Mouse (Mus musculus): ENCODE results near the gene Cog3.
"Not testable (repeated sequence)": the region's sequence is repeated elsewhere in the genome, so short reads cannot be mapped to it uniquely, and the experiment has no call there.

The Cog3 gene

DNA sequence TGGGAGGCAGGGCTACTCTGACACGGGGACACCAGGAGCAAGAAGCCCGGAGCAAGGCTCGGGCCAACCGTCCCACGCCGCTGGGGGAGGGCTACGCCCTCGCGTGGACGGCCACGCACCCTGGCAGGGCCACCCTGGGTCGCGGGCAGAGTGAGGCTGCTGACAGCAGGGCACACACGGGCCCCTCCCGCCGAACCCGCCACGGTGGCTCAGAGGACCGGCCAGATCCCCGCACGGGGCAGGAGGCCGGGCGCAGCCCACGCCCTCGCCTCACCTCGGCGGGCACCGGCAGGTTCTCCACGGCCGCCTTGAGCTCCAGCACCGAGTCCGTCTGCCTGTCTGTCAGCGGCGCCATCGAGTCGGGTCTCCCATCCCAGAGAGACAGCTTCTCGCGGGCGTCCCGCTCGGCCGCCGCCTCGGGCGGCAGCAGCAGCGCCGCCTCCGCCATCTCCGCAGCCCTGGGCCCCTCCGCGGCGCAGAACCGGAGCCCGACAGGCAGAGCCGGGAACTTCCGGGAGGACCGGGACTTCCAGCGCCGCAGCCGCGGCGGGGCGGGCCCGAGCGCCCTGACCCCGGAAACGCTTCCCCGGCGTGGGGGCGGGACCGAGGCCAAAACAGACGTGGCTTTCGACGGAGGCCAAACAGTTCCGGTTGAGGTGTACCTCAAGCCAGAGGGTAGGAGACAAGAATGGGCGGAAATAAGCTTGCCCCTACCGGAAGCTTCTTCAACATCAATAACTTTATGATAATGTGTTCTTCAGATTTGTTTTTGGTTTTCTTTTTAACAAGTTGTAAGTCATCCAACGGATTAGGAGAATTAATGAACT, at the start of gene Cog3:
Cog3 (minus strand) TSS at position 527 of the 827 bp plus-strand sequence.
- DNase-seq: peak; percentile 98

- DNase-seq: no peak
These were observed 43.6 kb upstream of the Cog3 start for GRCm38 (mm10) chr14:75797769-75798386.

DNA sequence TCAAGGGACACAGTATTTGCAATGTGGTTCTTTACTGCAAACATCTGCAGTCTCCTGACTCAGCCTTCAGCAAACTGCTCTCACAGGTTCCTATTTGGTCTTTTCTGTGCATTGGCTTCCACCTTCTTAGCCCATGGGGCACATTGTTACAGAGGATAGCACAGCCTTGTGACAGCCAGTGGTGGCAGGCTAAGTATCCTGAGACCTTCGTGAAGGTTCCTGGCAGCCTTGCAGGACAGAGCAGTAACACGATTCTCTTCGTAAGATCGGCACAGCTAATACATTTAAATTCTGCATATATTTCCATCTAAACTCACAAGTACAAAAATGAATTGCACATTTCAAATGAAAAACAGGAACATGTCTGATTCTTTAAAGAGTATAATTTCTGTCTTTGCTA, 41.6 kb upstream of the Cog3 start:
- no peak for DNase-seq

GRCm38 (mm10) chr14:75794726-75795125, 40.4 kb upstream of the Cog3 start:
- DNase-seq: no peak

GRCm38 (mm10) chr14:75794324-75794723, 40.0 kb upstream of the Cog3 start:
- no peak for DNase-seq

GRCm38 (mm10) chr14:75793110-75793509, 38.8 kb upstream of the Cog3 start:
- DNase-seq: no peak

DNA sequence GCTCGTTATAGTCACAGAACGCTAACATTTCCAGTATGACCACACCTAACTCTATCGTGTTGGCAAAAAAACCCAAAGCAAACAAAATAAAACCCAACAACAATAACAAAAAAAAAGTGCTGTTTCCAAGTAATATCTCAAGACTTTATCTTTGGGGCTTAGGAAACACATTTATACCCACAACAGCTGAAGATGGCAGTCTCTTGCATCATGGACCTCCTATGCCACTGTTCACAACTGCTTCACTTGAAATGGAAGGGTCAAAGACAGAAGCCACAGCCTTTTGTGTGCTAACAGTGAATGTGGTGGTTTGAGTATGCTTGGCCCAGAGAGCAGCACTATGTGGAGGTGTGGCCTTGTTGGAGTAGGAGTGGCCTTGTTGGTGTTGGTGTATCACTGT, 37.1 kb upstream of the Cog3 start:
- DNase-seq: no peak

DNA sequence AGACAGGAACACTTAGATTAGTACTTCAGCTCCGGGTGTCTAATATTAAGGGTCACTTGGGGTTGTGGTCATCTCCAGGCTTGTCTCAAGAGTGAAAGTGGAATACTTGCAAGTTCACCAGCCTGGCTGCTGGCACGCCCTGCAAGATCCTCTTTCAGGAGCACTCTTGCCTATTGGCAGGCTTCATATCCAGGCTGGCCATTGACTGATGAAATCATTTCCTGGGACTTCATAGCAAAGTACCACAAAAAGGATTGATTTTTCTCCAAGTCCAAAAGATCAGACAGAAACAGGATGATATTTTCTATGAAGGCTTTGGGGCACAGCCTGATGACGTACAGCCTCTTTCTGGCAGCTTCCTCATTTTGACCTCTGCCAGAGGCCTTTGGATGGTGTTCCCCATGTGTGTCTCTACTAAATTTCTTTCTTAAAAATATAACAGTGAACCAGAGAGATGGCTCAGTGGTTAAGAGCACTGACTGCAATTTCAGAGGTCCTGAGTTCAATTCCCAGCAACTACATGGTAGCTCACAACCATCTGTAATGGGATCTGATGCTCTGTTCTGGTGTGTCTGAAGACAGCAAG, 36.2 kb upstream of the Cog3 start:
- DNase-seq: no peak

- no peak for DNase-seq
These were observed 35.0 kb upstream of the Cog3 start for GRCm38 (mm10) chr14:75789291-75789690.

DNA sequence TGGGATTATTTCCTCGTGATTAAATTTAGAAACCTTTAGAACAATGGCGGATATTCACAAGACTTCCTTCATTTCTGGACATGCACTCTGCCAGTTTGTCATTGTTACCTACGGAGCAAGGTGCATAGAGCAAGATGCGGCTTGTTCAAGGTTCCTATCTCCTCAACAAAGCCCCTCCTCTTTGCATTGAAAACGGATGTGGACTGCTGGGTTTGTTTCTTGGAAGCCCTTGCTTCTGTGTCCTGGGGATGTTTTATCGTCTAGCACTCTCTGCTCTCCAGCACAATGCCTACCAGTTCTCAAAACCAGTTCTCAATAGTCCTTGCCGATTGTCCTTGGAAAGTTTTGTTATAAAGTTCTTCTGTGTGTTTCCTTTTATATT, 33.5 kb upstream of the Cog3 start:
- DNase-seq: no peak

GRCm38 (mm10) chr14:75786868-75787793, 32.8 kb upstream of the Cog3 start, which contains the start of gene Slc25a30:
Gene Slc25a30, minus strand, starts transcription at chr14:75787037.
- peak; percentile 98 for DNase-seq

DNA sequence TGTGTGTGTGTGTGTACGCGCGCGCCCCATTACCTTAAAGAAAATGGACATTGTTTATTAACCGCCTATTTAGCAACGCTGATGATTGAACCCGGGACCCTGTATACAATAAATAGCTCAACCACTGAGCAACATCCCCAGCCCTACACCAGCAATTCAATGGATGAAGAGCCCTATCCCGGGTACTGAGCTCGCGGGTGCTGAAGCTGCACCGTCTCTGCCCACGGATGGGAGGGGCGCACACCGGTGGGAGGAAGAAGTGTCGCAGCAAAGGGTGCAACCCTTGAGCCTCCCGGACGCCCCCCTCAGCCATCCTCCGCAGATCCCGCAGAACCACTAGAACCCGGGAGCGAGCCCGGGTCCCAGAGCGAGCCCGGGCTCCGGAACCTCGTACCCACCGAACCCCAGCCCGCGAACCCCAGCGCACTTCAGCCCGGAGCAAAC, 32.1 kb upstream of the Cog3 start:
- peak in 1 of 2 experiments; percentile 78 for DNase-seq

DNA sequence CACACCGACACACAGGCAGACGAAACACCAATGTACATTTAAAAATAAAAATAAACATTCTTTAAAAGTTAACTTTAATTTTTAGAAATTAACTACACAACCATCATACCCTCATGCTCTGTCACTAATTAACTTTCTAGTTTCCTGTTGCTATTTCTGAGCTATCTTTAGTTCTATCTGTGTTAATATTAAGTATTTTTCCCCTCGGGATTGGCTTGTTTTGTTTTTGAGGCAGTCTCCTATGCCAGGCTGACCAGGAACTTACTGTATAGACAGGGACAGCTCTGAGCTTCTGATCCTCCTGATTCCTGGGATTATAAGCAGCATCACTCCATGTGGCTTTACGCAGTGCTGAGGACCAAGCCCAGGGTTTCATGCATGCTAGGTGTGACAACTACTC, 25.6 kb upstream of the Cog3 start:
- DNase-seq: no peak

- no peak for DNase-seq
These were observed 22.3 kb upstream of the Cog3 start for GRCm38 (mm10) chr14:75776637-75777036.

DNA sequence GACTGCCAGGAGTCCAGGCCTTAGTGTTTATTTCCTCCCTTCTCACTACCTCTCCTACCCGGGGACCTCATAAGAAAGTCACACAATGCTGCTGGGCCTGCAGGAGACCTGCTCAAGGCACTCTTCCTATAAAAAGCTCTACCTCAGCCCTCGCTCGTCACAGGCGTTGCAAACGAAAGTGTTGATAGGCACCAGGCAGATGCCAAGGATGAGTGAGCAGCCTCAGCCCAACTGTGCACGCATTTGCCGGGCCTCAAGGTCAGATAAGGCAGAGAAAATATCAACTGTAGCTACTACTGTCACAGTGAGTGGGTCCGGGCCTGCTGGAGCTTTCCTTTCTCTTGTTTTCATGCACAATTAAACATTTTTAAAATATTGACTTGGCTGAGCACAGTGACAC, 19.1 kb upstream of the Cog3 start:
- DNase-seq: no peak

DNA sequence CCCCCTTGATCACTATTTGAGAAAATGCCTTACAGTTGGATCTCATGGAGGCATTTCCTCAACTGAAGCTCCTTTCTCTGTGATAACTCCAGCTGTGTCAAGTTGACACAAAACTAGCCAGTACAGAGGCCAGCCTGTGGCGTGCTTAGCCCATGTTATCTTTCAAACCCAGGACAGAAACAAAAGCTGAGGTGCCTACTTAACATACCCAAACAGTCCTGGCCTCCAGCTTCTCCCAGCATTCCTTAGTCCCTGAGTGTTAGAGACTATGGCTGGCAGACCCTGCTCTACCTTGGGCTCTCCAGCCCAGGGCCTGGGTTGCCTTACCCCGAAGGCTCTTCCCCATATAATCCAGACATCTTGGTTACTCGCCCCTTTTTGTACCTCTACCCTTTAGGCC, 18.1 kb upstream of the Cog3 start:
- not testable (repeated sequence) for DNase-seq

DNA sequence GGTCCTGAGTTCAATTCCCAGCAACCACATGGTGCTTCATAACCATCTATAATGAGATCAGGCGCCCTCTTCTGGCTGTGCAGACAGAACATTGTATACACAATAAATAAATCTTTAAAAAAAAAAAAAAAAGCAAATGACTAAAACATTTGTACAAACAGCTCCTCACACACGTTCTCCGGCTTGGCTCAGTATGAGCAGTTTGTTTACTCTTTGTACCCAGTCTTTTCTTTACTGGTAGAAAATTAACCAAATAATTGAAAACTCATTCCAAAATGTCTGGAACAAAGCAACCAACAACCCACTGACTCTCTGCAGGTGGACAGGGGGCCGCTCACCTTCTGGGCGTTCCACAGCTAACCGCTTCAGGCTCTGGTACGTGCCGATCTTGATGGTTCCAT, 16.8 kb upstream of the Cog3 start:
- DNase-seq: no peak

DNA sequence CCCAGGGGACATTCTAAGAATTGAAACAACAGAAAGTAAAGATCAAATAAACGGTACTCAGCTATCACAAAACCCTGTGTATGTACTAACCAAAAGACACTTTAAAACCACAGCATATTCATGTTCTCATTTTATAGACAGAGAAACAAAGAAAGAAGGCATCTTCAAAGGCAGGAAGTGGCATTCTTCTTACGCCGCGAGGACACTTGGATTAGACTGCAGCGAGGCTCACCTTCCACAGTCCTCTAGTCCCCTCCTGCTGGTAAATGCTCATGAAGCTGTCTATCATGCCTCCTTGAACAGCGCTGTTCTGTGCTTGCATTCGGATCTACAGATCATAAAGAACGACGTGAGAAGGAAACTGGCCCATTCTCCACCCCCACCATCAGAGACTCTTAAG, 15.0 kb upstream of the Cog3 start:
- peak; percentile 36 to 48 for DNase-seq

- no peak for DNase-seq
These were observed 13.9 kb upstream of the Cog3 start for GRCm38 (mm10) chr14:75768275-75768608.

GRCm38 (mm10) chr14:75767492-75768274, 13.4 kb upstream of the Cog3 start:
- peak; percentile 57 to 60 for DNase-seq

GRCm38 (mm10) chr14:75761028-75761805, 6.9 kb upstream of the Cog3 start:
- peak in 1 of 2 experiments; percentile 21 for DNase-seq

Data from thymus, postnatal 36 days (tissue).